Mouse (Mus musculus): Measurements from ENCODE around the gene Cops2. TPM values are rescaled to one million over a fixed set of nuclear protein-coding genes. Genes with fewer than 3 reads are reported as not detected.

The Cops2 gene
- total and polyA plus RNA-seq, 2 experiments = 6.0 to 65.5 TPM

DNA sequence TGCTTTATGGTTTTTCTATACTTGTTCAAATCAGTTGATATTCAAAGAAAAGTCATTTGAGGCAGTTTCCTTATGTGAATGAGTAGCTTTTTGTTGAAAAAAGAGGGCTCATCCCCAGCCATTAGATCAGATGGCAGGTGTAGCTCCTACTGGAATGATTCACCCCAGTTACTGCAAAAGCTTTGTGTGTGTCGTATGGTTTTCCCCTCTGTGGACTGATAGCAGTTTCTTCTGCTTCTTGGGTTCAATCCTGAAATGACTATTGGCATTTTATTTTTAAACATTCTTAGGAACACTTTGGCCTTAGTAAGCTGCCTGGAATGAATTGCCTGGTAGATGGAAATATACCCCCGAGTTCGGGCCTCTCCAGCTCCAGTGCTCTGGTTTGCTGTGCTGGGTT, 37.4 kb upstream of the Cops2 start:
- no peak overlapping the region for H3K27ac ChIP-seq (replicated peaks; ENCODE audit: insufficient read depth, low read depth, low read length)
- TF ChIP-seq POLR2A (IDR thresholded peaks at IDR 0.05; ENCODE audit: extremely low read depth, insufficient read depth, low read length) (no peak), CTCF (IDR thresholded peaks at IDR 0.05; ENCODE audit: low read depth, low read length) (no peak)
- 91% methylated on average over 3 of the region's 3 CpGs for WGBS

DNA sequence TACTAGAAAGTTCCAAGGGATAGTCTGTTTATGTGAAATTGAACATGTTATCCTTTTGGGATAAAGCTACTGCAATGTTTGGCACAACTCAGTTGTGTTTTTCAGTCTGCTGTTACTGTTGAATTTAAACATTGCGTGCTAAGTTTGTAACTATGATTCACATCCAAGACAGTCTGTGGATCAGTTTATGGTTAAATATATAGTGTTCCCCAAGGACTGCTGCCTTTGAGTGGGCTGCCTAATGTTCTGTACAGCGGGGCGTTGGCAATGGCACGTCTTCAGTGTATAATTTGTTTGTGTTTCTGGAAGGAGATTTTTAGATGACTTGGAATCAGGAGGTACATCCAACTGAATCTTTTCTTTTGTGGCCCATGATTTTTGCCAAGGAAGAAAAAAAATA, 36.2 kb upstream of the Cops2 start:
- no peak for DNase-seq (ENCODE audit: extremely low read depth, low read depth, low spot score)
- Histone ChIP-seq H3K79me2 (ENCODE audit: control insufficient read depth, insufficient read depth, low read length) (no peaks in the 10 kb centered on the region), H3K4me3 (ENCODE audit: insufficient read depth, low read depth, low read length) (no peak overlapping the region), H3K9ac (ENCODE audit: low read depth, low read length) (no peak overlapping the region), H3K4me1 (ENCODE audit: control insufficient read depth, insufficient read depth, low read length) (no peaks in the 10 kb centered on the region), H3K36me3 (ENCODE audit: control insufficient read depth, insufficient read depth, low read length) (peaks cover 14% of the 10 kb centered on the region; the same call in 1 of the 2 replicates), H3K27me3 (ENCODE audit: control insufficient read depth, insufficient read depth, low read length) (no peaks in the 10 kb centered on the region), H3K27ac (replicated peaks; ENCODE audit: insufficient read depth, low read depth, low read length) (no peak overlapping the region)
- no peak for TF ChIP-seq CTCF (IDR thresholded peaks at IDR 0.05; ENCODE audit: low read depth, low read length)
- TF ChIP-seq POLR2A (IDR thresholded peaks at IDR 0.05; ENCODE audit: extremely low read depth, insufficient read depth, low read length) = no peak
- 95% methylated on average over 4 of the region's 4 CpGs for WGBS

More for the DNA sequence above, 37.4 kb upstream of the Cops2 start:
- no peak for DNase-seq (ENCODE audit: extremely low read depth, low read depth, low spot score)
- no peaks in the 10 kb centered on the region for H3K27me3 ChIP-seq (ENCODE audit: control insufficient read depth, insufficient read depth, low read length)
- no peak overlapping the region for H3K9ac ChIP-seq (ENCODE audit: low read depth, low read length)
- H3K4me1 ChIP-seq (ENCODE audit: control insufficient read depth, insufficient read depth, low read length) = no peaks in the 10 kb centered on the region
- H3K79me2 ChIP-seq (ENCODE audit: control insufficient read depth, insufficient read depth, low read length) = no peaks in the 10 kb centered on the region
- no peak overlapping the region for H3K4me3 ChIP-seq (ENCODE audit: insufficient read depth, low read depth, low read length)
- peaks cover 15% of the 10 kb centered on the region; the same call in 1 of the 2 replicates for H3K36me3 ChIP-seq (ENCODE audit: control insufficient read depth, insufficient read depth, low read length)

DNA sequence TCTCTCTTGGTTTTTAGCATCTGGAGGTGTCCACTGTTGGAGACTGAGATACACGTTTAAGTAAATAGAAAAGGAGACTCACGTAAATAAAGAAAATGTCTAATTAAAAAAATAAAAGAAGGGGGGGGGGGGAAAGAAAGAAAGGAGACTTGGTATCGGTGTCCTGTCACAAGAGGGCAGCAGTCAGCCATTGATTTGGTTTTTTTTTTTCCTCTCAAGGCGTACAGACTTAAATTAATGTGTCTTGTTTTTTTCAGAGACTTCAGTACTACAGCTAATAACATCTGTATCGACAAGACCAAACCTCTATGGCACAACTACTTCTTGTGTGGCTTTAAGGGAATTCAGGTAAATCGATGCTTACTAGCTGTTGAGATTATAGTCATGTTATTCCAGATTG, 34.2 kb upstream of the Cops2 start:
- WGBS = 49% methylated on average over 6 of the region's 6 CpGs
- Histone ChIP-seq H3K4me1 (ENCODE audit: control insufficient read depth, insufficient read depth, low read length) (no peaks in the 10 kb centered on the region), H3K4me3 (ENCODE audit: insufficient read depth, low read depth, low read length) (no peak overlapping the region), H3K27ac (replicated peaks; ENCODE audit: insufficient read depth, low read depth, low read length) (no peak overlapping the region), H3K27me3 (ENCODE audit: control insufficient read depth, insufficient read depth, low read length) (no peaks in the 10 kb centered on the region), H3K36me3 (ENCODE audit: control insufficient read depth, insufficient read depth, low read length) (peaks cover 13% of the 10 kb centered on the region; the same call in 1 of the 2 replicates), H3K9ac (ENCODE audit: low read depth, low read length) (no peak overlapping the region), H3K79me2 (ENCODE audit: control insufficient read depth, insufficient read depth, low read length) (no peaks in the 10 kb centered on the region)
- peak; percentile 18 for DNase-seq (ENCODE audit: extremely low read depth, low read depth, low spot score)
- TF ChIP-seq POLR2A (IDR thresholded peaks at IDR 0.05; ENCODE audit: extremely low read depth, insufficient read depth, low read length) (no peak), CTCF (IDR thresholded peaks at IDR 0.05; ENCODE audit: low read depth, low read length) (peak; percentile 36; the same call in 1 of the 2 replicates)

- Histone ChIP-seq H3K79me2 (ENCODE audit: control insufficient read depth, insufficient read depth, low read length) (no peaks in the 10 kb centered on the region), H3K4me1 (ENCODE audit: control insufficient read depth, insufficient read depth, low read length) (no peaks in the 10 kb centered on the region), H3K4me3 (ENCODE audit: insufficient read depth, low read depth, low read length) (no peak overlapping the region), H3K27me3 (ENCODE audit: control insufficient read depth, insufficient read depth, low read length) (no peaks in the 10 kb centered on the region), H3K27ac (replicated peaks; ENCODE audit: insufficient read depth, low read depth, low read length) (no peak overlapping the region), H3K36me3 (ENCODE audit: control insufficient read depth, insufficient read depth, low read length) (peaks cover 3% of the 10 kb centered on the region; the same call in 1 of the 2 replicates), H3K9ac (ENCODE audit: low read depth, low read length) (no peak overlapping the region)
- DNase-seq (ENCODE audit: extremely low read depth, low read depth, low spot score) = no peak
- TF ChIP-seq CTCF (IDR thresholded peaks at IDR 0.05; ENCODE audit: low read depth, low read length) = no peak
- no peak for TF ChIP-seq POLR2A (IDR thresholded peaks at IDR 0.05; ENCODE audit: extremely low read depth, insufficient read depth, low read length)
- 66% methylated on average over 4 of the region's 4 CpGs for WGBS
Measured at GRCm38 (mm10) chr2:125885891-125886576, 27.1 kb upstream of the Cops2 start.

GRCm38 (mm10) chr2:125870159-125870558, 11.2 kb upstream of the Cops2 start:
- H3K27me3 ChIP-seq (ENCODE audit: control insufficient read depth, insufficient read depth, low read length) = no peaks in the 10 kb centered on the region
- WGBS = 91% methylated on average over 3 of the region's 3 CpGs
- no peaks in the 10 kb centered on the region; the same call in 1 of the 2 replicates for H3K79me2 ChIP-seq (ENCODE audit: control insufficient read depth, insufficient read depth, low read length)
- H3K4me3 ChIP-seq (ENCODE audit: insufficient read depth, low read depth, low read length) = no peak overlapping the region
- H3K9ac ChIP-seq (ENCODE audit: low read depth, low read length) = no peak overlapping the region
- TF ChIP-seq POLR2A (IDR thresholded peaks at IDR 0.05; ENCODE audit: extremely low read depth, insufficient read depth, low read length) (no peak), CTCF (IDR thresholded peaks at IDR 0.05; ENCODE audit: low read depth, low read length) (no peak)
- H3K36me3 ChIP-seq (ENCODE audit: control insufficient read depth, insufficient read depth, low read length) = no peaks in the 10 kb centered on the region; the same call in 1 of the 2 replicates
- no peak for DNase-seq (ENCODE audit: extremely low read depth, low read depth, low spot score)
- no peak overlapping the region for H3K27ac ChIP-seq (replicated peaks; ENCODE audit: insufficient read depth, low read depth, low read length)
- peaks cover 2% of the 10 kb centered on the region; the same call in 1 of the 2 replicates for H3K4me1 ChIP-seq (ENCODE audit: control insufficient read depth, insufficient read depth, low read length)

GRCm38 (mm10) chr2:125868301-125868700, 9.4 kb upstream of the Cops2 start:
- Histone ChIP-seq H3K9ac (ENCODE audit: low read depth, low read length) (no peak overlapping the region), H3K27me3 (ENCODE audit: control insufficient read depth, insufficient read depth, low read length) (no peaks in the 10 kb centered on the region), H3K36me3 (ENCODE audit: control insufficient read depth, insufficient read depth, low read length) (no peaks in the 10 kb centered on the region; the same call in 1 of the 2 replicates), H3K27ac (replicated peaks; ENCODE audit: insufficient read depth, low read depth, low read length) (no peak overlapping the region), H3K4me3 (ENCODE audit: insufficient read depth, low read depth, low read length) (no peak overlapping the region), H3K4me1 (ENCODE audit: control insufficient read depth, insufficient read depth, low read length) (peaks cover 2% of the 10 kb centered on the region; the same call in 1 of the 2 replicates), H3K79me2 (ENCODE audit: control insufficient read depth, insufficient read depth, low read length) (no peaks in the 10 kb centered on the region; the same call in 1 of the 2 replicates)
- no peak for TF ChIP-seq POLR2A (IDR thresholded peaks at IDR 0.05; ENCODE audit: extremely low read depth, insufficient read depth, low read length)
- no peak for TF ChIP-seq CTCF (IDR thresholded peaks at IDR 0.05; ENCODE audit: low read depth, low read length)
- no peak for DNase-seq (ENCODE audit: extremely low read depth, low read depth, low spot score)
- WGBS = 93% methylated on average over 3 of the region's 3 CpGs
